Mouse (Mus musculus): ENCODE results near the gene Gm17175. TPM values are rescaled to one million over a fixed set of nuclear protein-coding genes. Genes with fewer than 3 reads are reported as not detected.
"Not testable (repeated sequence)": the region's sequence is repeated elsewhere in the genome, so short reads cannot be mapped to it uniquely, and the experiment has no call there.

Gm17175 gene
- not detected for total RNA-seq (2021)
- long read RNA-seq, experiment 1 = 0 reads
- long read RNA-seq, experiment 2 = 0 reads

- intact Hi-C loops (cut with DNase I); DNase-seq: not testable (repeated sequence)
Measured at GRCm38 (mm10) chr14:51573963-51574362, at the start of gene Gm17175. TSS of gene Gm17175 (minus strand) at chr14:51574063.

DNA sequence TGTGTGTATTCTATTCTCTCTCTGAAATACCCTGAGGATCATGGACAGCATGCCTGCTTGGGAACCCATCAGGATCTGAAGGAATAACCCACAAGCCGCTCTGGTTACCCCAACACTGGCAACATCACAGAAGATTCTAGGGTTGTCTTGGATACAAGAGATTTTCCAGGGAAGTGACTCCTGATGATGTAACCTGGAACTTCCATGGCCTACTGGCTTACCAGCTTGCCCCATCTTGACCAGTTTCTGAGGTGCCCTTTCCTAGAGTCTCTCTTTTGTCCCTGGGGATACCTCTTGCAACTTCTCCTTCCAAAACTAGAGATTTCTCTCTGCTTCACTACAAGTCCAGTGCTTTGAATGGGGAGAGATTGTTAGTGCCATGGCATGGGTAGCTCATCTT is 37.3 kb upstream of the Gm17175 start, which contains the start of gene Gm17078:
Gene Gm17078 (minus strand): TSS at position 101 of the 400 bp plus-strand sequence.
- intact Hi-C loops (cut with DNase I) = no loop called here
- DNase-seq = no peak

DNA sequence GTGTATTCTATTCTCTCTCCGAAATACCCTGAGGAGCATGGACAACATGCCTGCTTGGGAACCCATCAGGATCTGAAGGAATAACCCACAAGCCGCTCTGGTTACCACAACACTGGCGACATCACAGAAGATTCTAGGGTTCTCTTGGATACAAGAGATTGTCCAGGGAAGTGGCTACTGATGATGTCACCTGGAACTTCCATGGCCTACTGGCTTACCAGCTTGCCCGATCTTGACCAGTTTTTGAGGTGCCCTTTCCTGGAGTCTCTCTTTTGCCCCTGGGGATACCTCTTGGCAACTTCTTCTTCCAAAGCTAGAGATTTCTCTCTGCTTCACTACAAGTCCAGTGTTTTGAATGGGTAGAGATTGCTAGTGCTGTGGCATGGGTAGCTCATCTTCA is 18.2 kb upstream of the Gm17175 start, which contains the start of gene Gm17174:
Gene Gm17174 (minus strand): TSS at position 101 of the 400 bp plus-strand sequence.
- intact Hi-C loops (cut with DNase I); DNase-seq: not testable (repeated sequence)

- intact Hi-C loops (cut with DNase I) = no loop called here
- no peak for DNase-seq
Measured at GRCm38 (mm10) chr14:51552490-51552889, 21.4 kb downstream of the Gm17175 start, which contains the start of gene Gm5622. TSS of gene Gm5622 (plus strand) at chr14:51552790.

Other genes with a start within 250 kb of the Gm17175 start
- not detected for gene Gm7247, start 212.3 kb downstream of the Gm17175 start, total RNA-seq (2021)
- gene Vmn2r88, start 163.2 kb downstream of the Gm17175 start, total RNA-seq (2021) = not detected
- not detected for gene Vmn2r89, start 122.2 kb downstream of the Gm17175 start, total RNA-seq (2021)
- gene Gm5622, start 21.3 kb downstream of the Gm17175 start, total RNA-seq (2021) = not detected
- not detected for gene Gm17174, start 18.1 kb upstream of the Gm17175 start, total RNA-seq (2021)
- gene Gm17078, start 37.2 kb upstream of the Gm17175 start, total RNA-seq (2021) = not detected
- gene Gm4181, start 61.6 kb upstream of the Gm17175 start, total RNA-seq (2021) = not detected
- gene Gm17079, start 121.4 kb upstream of the Gm17175 start, total RNA-seq (2021) = not detected
- gene Gm5800, start 143.1 kb upstream of the Gm17175 start, total RNA-seq (2021) = not detected
- not detected for gene Ang4, start 199.5 kb upstream of the Gm17175 start, total RNA-seq (2021)
- gene AY358078, start 226.0 kb upstream of the Gm17175 start, total RNA-seq (2021) = not detected

Measured in heart, postnatal 14 days (tissue).